Mouse (Mus musculus) kidney, postnatal 10 days (tissue): ENCODE measurements around the gene Coro1b.
"Not testable (repeated sequence)": the region's sequence is repeated elsewhere in the genome, so short reads cannot be mapped to it uniquely, and the experiment has no call there.

ENCODE experiments used
- DNase-seq: peaks from one replicate; pipeline ENCODE4 v3.0.0; 2021; ENCODE audit warnings: mixed read lengths

The Coro1b gene

GRCm38 (mm10) chr19:4121097-4121805 is 27.2 kb upstream of the Coro1b start:
- DNase-seq = peak; percentile 99

GRCm38 (mm10) chr19:4121896-4122295 is 26.5 kb upstream of the Coro1b start:
- not testable (repeated sequence) for DNase-seq

- no peak for DNase-seq
Observed at GRCm38 (mm10) chr19:4122411-4123370, 25.7 kb upstream of the Coro1b start.

- no peak for DNase-seq
Observed at GRCm38 (mm10) chr19:4124432-4124831, 24.0 kb upstream of the Coro1b start.

GRCm38 (mm10) chr19:4125268-4125667 is 23.2 kb upstream of the Coro1b start:
- not testable (repeated sequence) for DNase-seq

- DNase-seq = peak; percentile 99
Observed at GRCm38 (mm10) chr19:4125741-4126696, 22.4 kb upstream of the Coro1b start, which contains the start of gene Aip. Gene Aip, minus strand, starts transcription at chr19:4125858.

- DNase-seq = peak; percentile 38
Observed at GRCm38 (mm10) chr19:4126759-4127495, 21.5 kb upstream of the Coro1b start.

- no peak for DNase-seq
Observed at GRCm38 (mm10) chr19:4129462-4129861, 19.0 kb upstream of the Coro1b start.

- DNase-seq = no peak
Observed at GRCm38 (mm10) chr19:4130106-4130505, 18.3 kb upstream of the Coro1b start.

GRCm38 (mm10) chr19:4131075-4131474 is 17.3 kb upstream of the Coro1b start:
- DNase-seq = no peak

- no peak for DNase-seq
Observed at GRCm38 (mm10) chr19:4131768-4132167, 16.7 kb upstream of the Coro1b start.

- no peak for DNase-seq
Observed at GRCm38 (mm10) chr19:4134354-4134753, 14.1 kb upstream of the Coro1b start.

GRCm38 (mm10) chr19:4135229-4135962 is 13.0 kb upstream of the Coro1b start:
- not testable (repeated sequence) for DNase-seq

- DNase-seq = not testable (repeated sequence)
Observed at GRCm38 (mm10) chr19:4135963-4136345, 12.5 kb upstream of the Coro1b start.

- DNase-seq = no peak
Observed at GRCm38 (mm10) chr19:4136463-4136862, 12.0 kb upstream of the Coro1b start.

GRCm38 (mm10) chr19:4137913-4138312 is 10.5 kb upstream of the Coro1b start:
- DNase-seq = no peak

- no peak for DNase-seq
Observed at GRCm38 (mm10) chr19:4139446-4139845, 9.0 kb upstream of the Coro1b start, which contains the start of gene Gpr152. Gene Gpr152, plus strand, starts transcription at chr19:4139787.

- no peak for DNase-seq
Observed at GRCm38 (mm10) chr19:4140147-4140546, 8.3 kb upstream of the Coro1b start.

- DNase-seq = no peak
Observed at GRCm38 (mm10) chr19:4142416-4143173, 5.8 kb upstream of the Coro1b start.

GRCm38 (mm10) chr19:4143759-4144268 is 4.6 kb upstream of the Coro1b start, which contains the start of gene Cabp4:
Gene Cabp4, minus strand, starts transcription at chr19:4144033.
- DNase-seq = no peak
